Mouse (Mus musculus) kidney, adult 2 months (tissue): Measurements from ENCODE around the gene Mr1.

ENCODE experiments used
- CTCF ChIP-seq: fragments of 200-500 bp; conservative IDR thresholded peaks from 2 replicates; pipeline ENCODE4 v1.5.1; 2011; ENCODE audit warnings: low read depth, mild to moderate bottlenecking, control low read depth, low read length, moderate library complexity, mixed read lengths; ENCODE audit not compliant: insufficient read depth, insufficient read length
- POLR2A ChIP-seq: fragments of 200-500 bp; IDR thresholded peaks from one replicate; pipeline ENCODE4 v1.6.1; 2011; ENCODE audit warnings: low read depth, low read length, control low read depth

DNA sequence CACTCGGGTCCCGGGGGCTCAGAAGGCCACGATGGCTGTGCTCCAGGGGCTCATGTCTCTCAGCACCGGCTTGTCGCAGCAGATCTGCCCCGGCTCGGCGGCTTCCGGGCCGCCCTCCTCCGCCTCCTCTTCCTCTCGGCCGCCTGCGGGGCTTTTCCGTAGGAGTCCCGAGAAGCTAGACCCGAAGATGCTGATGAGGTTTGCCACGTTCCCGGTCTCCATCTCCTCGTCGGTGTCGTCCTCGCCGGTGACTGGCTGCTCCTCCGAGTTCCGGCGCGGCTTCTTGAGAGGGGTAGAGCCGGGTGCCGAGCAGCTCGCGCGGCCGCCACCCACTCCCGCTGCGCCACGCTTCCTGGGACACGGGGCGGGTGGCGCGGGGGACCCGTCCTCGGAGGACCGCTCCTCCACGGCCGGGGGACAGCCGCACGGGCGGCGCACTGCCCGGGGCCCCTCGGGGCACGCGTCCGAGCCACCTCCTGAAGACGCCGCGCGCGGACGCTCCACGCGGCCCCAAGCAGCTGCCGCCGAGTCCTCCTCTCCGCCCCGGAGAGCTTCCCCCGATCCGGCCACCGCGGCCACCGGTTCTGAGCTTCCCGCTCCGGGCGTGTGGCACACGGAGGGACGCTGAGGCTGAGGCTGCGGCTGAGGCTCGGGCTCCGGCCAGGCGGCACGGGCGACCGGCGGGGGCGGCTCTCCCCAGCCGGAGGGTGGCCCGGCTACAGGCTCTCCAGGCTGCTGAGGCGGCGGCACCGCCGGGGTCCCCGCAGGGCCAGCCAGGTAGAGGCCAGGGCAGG lies 47.9 kb downstream of the Mr1 start:
- TF ChIP-seq CTCF (no peak), POLR2A (no peak)
